Mouse (Mus musculus) urinary bladder, postnatal 14 days (tissue): Measurements from ENCODE around the gene Arrdc2.

Source experiments
- DNase-seq: peaks from one replicate; pipeline ENCODE4 v3.0.0; 2021; ENCODE audit warnings: low spot score

The Arrdc2 gene

DNA sequence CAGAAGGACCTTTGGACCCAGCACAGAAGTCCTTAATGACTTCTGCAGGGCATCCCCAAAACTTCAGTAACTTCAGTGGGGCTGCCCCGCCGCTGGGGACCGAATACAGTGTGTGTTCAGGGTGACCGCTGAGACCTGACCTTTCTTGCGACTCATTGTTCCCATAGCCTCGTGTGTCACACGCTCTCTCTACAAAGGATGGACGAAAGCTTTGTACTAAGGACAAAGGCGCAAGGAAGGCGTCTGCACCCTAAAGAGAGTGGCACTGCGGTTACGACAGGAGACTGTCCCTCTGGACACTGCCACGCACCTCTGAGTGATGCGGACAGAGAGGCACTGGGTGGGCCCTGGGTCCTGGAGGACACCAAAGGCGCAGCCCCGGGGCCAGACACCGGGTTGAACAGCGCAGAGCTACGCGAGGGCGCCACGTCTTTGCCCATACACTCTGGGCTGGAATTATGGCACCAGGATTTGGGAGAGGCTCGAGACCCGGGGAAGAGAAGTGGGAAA lies 25.2 kb upstream of the Arrdc2 start:
- DNase-seq: no peak

DNA sequence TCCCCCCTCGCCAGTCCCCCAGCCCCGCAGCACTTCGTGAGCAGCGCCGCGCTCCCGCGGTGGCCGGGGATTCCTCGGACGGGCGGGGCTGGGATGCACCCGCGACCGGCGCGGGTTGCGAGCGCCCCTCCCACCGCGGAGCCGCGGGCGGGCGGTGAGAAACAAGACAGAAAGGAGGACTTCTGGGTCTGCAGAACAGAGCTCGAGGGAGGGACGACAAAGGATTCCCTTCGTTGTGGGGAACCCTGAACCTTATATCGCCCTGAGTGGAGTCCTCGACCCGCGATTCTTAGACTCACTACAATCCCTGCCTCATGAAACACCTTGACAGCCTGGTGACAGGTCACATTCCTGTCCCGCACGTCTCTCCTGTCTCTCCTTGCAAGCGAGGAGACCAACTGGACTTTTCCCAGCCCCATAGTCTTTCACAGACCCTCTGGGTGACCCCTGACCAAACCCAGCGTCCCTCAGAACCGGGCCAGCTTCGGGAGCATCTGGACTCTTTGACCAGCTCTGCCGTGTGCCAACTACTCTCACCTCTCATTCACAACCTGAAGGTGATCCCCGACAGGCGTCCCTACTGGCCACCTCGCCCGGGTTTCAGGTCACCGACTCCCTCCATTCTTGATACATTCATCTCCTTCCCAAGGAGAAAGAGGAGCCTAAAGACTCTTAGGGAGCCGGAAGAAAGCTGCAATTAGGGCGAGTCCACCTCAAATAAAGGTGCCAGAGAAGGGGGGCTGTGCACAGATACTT lies 24.6 kb upstream of the Arrdc2 start:
- no peak for DNase-seq

DNA sequence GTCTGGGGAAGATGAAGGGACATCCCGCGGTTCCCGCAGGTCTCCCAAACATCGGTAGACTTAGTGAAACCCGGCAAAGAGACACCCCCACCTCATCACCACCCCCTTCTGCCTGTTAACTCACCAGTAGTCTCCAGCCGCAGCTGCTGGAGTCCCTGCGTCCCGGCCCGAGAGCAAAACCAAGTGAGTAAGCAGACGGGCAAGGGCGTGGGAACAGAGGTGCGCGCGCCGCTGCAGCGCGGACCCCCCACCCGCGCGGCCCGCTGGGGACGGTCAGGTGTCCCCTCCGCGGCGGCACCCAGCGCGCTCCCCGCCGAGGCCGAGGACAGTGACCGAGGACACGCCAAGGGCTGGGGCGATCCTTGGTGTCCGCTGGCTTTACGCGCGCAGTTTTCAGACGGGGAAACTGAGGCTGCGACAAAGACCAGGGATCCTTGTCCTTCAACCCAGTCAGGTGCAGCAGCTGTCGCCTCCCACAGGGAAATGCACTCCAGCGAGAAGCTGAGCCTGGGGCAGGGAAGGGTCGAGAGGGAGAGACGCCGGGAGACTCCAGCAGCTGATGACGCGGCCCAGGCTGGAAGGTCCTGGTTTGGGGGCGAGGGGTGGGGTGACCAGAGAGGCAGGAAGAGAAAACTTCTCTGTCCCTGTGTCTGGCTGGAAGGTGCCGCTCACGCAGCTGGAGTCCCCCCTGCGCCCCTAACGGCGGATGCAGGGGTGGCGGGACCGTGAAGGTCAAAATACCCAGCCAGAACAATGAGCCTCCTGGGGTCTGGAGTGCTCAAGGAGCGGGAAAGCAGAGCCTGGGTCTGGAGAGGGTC lies 23.5 kb upstream of the Arrdc2 start, which contains the start of gene Kcnn1:
Gene Kcnn1 (minus strand): TSS at position 435 of the 818 bp plus-strand sequence.
- DNase-seq: no peak

DNA sequence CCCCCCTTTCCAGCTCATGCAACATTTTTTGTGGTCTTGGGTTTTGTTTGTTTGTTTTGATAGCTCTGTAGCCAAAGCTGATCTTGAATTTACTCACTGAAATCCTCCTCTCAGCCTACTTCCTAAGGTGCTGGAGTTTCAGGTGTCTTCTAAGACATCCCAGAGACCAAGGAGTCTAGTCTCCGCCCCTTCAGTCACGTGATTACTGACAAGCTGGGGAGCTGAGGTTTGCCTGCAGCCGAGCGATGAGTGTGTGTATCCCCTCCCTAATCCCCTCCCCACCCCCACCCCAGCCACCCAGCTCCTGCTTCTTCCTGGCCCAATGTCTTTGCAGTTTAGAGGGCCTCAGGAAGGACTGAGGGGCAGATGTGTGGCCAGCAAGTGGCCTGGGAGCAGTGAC lies 18.0 kb upstream of the Arrdc2 start:
- no peak for DNase-seq

DNA sequence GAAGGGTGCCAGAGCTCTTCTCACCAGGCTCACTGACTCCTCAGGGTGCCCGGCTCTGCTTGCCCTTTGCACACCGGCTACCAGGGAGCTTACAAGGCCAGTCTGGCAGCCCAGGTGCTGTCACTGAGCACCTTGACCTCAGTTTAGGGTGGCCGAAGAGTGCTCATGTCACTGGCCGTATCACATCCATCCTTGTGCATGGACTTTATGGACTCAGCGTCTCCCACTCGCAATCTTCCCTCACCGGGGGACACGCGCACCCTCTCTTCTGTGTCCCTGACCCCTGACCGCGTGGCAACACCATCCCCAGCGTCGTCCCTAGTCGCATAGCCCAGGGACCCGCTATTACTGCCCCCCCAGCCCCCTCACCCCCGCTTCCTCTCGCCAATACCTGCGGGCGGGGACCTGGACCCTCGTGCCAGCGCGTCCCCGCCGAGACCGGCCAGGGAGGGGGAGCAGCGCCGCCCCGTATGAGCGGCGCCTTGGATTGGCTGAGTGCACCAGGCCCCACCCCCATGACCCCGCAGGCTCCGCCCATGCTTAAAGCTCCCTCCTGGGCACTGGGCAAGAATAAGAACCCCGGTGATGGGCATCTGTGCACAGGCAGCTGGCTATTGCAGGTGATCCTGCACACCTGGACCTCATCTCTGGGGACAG lies 17.1 kb upstream of the Arrdc2 start:
- DNase-seq: peak; percentile 70

DNA sequence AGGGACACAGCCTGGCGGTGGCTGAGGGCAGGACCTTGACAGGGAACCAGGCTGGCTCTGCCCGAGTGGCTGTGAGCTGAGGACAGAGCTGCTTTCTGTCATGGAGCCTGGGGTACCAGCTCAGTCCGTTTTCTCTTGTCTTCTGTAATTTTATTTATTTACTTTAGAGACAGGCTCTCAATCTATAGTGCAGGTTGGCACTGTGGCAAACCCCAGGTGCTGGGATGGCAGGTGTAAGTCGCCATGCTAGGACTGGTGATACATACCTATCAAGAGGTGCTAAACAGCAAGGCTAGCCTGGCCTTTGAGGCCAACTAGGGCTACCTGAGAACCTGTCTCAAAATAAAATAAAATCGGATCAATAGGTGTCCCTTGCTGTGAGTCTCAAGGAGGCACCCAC lies 16.5 kb upstream of the Arrdc2 start:
- DNase-seq: no peak

DNA sequence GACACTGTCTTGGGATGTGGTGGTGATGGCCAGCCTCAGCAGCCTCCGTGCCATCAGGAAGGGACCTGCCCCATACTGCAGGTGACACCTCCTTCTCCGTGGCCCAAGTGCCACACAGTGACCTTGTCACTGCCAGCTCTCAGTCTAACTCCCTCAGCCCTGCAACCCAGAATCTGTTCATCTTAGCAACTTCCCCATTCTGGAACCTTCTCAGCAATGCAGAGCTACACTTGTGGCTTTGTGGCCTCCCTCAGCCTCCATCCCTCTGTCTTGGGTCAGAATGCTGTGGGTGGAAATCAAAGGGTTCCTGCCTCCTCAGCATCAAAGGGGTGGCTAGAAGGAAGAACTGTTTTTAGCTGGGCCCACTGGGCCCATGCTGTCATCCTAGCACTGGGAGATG lies 14.3 kb upstream of the Arrdc2 start:
- DNase-seq: no peak

DNA sequence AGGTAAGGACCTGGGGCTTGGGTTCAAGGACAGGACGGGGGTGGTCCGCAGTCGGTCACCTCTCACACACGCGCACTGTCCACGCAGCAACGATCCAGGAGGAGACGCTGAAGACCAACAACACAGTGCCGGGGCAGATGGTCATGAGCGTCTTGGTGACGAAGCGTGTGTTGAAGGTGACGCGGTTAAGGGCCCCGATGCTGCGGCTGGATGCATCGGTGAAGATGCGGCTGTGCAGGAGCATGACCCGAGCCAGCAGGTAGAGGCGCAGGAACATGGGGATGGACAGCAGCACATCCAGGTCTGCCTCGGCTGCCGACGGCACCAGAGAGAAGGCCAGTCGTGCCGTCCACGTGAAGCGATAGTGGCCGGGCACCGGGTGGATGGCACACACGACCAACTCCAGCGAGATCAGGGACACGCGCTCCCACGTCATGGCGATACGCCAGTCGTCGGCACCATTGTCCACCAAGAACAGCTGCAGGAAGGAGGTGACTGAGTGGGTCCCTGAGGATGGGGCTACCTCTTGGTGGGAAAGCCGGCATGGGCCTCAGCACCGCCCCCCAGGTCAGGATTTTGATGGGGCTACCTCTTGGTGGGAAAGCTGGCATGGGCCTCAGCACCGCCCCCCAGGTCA lies 13.2 kb upstream of the Arrdc2 start:
- DNase-seq: no peak

DNA sequence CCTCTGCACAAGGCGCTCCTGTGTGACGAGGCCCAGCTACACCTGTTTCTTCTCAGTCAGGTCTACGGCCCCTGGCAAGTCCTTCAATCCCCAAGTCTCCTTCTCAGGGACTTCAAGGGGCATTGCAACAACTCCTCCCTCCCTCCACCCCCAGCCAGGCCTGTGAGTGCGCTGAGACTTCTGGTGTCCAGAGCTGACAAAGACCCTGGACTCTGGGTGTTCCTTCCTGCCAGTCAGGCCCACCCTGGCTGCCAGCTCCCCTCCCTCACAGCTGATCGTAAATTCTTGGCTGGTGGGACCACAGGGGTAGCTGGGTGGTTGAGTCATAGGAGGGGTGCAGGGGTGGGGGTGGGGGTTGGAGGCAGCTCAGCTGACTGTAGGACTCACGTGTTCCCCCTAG lies 12.3 kb upstream of the Arrdc2 start:
- no peak for DNase-seq

DNA sequence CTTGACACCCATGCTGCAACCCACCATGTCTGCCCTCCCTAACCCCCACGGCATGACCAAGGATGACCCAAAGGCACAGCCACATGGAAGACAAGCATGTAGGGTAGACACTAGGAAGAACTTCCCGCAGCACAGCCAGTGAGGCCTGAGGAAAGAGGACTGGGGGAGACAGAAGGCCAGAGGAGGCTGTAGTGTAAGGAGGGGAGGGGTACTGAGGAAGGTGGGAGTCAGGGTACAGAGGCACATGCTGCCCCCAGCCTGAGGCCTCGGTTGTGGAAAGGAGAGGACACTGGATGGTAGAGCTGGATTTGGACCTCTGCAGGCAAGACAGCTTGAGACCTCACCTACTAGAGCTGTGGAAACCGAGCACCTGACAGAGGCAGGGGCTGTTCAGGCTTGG lies 11.4 kb upstream of the Arrdc2 start:
- no peak for DNase-seq

DNA sequence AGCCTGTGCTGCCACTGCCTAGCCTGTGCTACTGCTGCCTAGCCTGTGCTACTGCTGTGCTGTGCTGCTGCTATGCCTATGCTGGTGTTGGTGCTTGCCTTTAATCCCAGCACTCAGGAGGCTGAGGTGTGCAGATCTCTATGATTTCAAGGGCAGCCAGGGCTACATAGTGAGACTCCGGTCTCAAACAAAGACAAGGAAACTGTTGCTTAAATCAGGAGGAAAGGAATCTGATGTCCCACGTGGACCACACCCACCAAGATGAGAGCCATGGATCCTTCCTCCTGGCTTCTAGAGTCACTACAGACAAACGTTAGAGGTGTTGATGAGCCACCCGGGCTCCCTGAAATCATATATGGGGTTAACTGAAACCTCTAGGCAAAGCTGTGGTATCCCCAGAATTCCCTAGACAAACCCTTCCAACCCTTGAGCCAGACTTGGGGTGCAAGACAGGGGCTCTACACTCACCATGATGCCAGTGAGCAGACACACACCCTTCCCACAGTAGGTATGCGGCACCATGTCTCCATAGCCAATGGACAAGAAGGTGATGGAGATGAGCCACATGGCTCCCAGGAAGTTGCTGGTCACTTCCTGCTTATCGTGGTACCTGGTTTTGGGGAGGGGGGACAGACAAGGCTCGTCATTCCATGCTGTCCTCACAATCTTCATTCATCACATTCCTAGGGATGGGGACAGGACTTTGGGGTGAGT lies 10.8 kb upstream of the Arrdc2 start:
- no peak for DNase-seq

DNA sequence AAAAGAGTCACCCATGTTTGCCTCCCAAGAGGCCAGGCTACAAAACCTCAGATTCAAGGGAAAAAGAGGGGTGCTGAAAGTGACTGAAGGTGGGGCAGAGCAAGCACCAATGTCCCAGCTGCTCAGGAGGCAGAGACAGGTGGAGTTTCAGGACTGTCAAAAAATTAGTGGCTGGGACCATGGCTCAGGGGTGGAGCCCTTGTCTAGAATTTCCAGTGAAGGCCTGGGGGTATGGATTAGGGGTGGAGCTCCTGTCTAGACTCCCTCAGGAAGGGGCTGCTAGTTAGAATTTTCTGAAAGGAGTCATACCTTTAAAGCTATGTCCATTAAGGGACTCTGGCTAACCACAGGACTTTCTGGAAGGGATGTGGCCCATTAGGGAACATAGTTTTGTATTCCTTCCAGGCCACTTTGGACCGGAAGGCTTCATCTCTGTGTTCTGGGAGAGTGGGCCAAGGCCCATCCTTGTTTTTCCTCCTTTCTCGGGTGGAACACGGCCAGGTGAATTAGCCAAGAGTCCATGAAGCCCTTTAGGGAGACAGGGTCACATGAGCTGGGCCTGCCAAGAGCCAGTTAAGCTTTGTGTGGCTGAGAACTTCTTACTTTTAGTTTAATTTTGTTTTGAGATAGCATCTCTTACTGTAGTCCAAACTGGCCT lies 9.9 kb upstream of the Arrdc2 start:
- peak; percentile 46 for DNase-seq

DNA sequence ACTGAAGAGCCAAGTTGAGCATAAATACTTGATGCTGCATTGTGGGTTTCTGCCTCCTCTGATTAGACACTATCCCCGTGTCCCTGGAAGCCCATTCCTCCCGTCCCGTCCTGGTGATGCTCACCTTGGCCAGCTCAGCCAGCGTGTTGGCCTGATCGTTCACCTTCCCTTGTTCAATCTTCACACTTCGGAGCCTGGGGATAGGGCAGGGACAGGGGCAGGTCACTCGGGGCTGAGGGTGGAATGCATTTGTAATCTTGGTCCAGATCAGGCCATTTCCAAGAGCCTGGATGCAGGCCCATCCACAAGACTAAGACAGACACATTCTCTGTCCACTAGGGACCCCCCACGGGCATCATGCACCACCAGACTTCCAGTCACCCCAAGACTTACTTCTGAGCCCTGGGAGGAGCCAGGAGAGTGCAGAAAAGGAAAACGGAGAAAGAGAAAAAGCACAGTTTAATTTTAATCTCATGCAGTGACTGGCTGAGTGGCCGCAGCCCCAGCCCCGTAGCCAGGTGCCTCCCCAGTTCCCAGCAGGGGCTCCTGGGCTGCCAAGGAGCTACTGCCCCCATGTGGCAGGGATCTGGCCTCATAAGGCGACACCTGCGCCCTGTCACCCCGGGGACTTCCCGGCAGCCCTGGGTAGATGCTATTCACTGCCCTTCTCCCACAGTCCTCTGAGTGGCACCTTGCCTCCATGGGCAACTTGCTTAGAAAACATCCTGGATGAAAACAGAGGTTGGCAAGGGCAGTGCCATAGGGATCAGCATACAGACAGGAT lies 7.0 kb upstream of the Arrdc2 start:
- DNase-seq: no peak

DNA sequence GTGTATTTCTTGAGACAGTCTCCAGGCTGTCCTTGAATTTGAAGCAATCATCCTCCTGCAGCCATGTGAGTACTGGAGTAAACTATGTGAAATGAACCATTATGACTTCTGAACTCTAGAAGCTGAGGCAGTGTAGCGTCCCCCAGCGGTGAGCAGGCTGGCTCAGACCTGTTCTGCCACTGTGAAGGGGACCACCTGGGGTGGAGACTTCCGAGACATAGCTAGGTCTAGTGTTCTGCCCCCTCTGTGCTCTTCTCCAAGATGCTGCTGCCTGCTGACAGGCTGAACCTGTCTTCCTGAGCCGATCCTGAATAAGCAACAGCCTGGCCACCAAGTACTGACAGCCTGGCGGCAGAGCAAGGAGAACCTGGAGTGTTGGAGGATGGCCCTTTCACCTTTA lies 5.6 kb upstream of the Arrdc2 start:
- no peak for DNase-seq

DNA sequence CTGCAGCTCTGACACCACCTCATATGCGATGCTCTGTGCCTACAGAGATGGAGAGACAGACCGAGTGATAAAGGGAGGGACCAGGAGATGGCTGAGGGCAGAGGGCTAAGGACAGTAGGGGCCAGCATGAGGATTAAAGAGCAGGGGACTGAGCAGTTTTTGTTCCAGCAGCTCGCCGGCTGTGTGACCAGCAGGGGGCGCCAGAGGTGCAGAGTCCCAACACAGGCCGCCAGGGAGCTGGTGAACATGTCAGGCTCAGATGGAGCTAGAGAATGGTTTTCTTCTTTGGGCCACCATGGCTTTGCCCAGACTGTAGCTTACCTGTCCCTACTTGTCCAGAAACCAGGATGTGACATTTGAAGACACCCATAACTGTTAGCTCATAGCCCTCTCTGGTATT lies 5.0 kb upstream of the Arrdc2 start:
- DNase-seq: peak; percentile 92

DNA sequence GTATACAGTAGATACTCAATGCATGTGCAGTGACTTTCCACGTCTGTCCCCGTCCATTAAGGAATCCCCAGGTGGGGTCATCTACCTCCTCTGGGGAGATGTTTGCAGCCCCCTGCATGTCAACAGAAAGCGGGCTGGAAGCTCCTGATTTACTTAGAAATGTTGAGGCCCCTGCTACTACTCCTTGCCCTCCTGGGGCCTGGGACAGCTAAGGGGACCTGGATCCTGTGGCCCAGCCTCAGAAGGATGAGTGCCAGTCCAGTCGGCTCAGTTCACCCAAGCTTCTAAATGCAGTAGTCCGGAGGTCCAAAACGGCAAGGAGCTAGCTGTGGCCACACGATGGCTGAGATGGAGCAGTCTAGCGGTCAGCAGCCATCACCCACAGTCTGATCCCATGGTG lies 4.4 kb upstream of the Arrdc2 start:
- no peak for DNase-seq

DNA sequence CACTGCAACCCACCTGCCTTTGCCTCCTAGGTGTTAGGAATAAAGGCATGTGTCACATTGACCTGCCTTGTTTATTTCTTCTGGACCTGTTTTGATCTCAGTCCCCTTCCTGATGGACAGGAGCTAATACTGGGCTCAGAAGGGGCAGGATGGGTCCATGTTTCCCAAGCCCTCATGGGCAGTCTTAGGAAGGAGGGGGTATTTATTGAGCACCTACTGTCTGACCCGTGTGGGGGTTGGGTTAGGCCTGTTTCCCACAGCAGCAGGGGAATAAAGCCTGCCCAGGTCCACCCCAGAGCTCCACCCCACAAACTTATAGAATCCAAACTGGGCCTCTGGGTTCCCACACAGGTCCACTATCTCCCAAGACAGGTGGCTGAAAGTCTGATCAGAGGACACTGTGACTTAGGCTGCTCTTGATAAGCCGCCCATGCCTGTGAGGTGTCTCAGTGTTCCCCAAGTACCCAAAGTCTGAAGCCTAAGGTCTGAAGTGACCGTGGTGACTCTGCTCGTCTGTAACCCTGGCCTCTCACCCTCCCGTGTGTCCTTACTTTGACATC lies 3.8 kb upstream of the Arrdc2 start:
- DNase-seq: no peak

DNA sequence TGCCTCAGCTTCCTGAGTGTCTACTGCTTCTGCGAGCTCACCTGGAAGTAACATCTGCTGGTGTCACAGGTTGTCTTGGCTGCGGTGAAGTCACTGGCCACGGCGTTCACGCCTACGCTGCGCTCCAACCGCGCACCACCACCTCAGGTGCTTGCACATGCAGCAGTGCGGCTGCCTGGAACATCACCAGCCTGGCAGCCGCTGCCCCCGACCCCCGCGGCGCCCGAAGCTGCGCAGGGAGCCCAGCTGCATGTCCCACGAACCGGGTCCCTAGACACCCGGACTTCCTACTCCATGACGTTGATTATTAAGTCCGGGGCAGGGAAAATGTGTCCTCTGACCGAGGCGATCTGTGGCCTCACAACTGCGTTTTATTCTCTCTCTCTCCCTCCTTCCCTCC lies 3.0 kb upstream of the Arrdc2 start:
- no peak for DNase-seq

DNA sequence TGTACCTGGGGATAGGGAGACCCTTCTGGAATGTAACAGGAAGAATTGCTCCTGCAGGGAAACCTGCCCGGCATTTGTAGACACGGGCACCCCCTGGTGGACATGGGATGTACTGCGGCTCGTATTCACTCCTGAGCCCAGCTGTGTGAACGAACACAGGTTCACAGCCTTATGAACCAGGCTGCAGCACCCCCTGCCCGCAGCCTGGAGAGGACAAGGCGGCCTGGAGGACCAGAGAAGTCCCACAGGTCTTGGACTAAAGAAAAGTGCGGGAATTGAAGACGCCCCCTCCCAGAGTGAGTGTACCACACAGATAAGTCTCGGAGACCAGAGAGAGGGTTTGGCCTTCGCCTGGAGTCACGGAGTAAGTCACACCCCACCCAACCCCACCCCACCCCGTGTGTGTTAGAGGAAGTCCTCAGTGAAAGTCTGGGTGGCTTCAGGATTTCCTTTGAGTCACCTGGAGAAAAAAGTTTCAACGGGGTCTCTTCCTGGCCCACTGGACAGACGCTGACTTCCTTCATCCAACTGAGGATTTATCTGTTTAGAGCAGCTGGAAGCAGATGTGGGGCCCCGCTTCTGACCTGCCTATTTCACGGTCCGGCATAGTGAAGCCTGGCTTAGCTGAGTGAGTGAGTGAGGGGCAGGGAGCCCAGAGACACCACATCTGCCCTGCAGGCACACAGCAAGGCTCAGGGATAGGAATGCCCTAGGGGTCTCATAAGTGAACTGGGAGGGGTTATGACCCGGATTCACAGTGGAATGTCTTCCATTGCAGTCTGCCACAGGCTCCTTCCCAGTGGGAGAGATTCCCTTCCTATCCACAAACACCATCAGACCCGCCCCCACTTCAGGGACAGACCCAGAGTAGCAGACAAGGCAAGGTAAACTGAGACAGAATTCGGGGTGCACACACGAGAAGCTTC lies 1.9 kb upstream of the Arrdc2 start:
- DNase-seq: peak; percentile 91
